Mouse (Mus musculus) ES-Bruce4 (cell line): ENCODE results near the gene Gm20662. TPM values are rescaled to one million over a fixed set of nuclear protein-coding genes. Genes with fewer than 3 reads are reported as not detected.

Source experiments
- H3K27ac ChIP-seq: 2 replicates; pipeline ENCODE4 v1.5.1; 2012; ENCODE audit warnings: low read length, inconsistent platforms; ENCODE audit not compliant: insufficient read depth
- H3K27me3 ChIP-seq: 2 replicates; pipeline ENCODE4 v1.6.1; 2012; ENCODE audit warnings: mild to moderate bottlenecking, low read length, inconsistent platforms; ENCODE audit not compliant: control insufficient read depth, poor library complexity, insufficient read depth, severe bottlenecking
- H3K36me3 ChIP-seq: 2 replicates; pipeline ENCODE4 v1.6.1; 2012; ENCODE audit warnings: inconsistent platforms, mild to moderate bottlenecking, low read length, moderate library complexity; ENCODE audit not compliant: control insufficient read depth, poor library complexity, insufficient read depth, severe bottlenecking
- H3K4me1 ChIP-seq: one replicate; pipeline ENCODE4 v1.8.1; 2011; ENCODE audit warnings: low read length; ENCODE audit not compliant: control insufficient read depth, insufficient read depth
- H3K4me3 ChIP-seq: 2 replicates; pipeline ENCODE4 v1.5.1; 2011; ENCODE audit warnings: low read depth, mild to moderate bottlenecking, low read length
- H3K9ac ChIP-seq: 2 replicates; pipeline ENCODE4 v1.6.1; 2012; ENCODE audit warnings: low read depth, mild to moderate bottlenecking, inconsistent platforms; ENCODE audit not compliant: poor library complexity, severe bottlenecking
- H3K9me3 ChIP-seq: replicated peaks from 2 replicates; pipeline ENCODE4 v1.6.1; 2012; ENCODE audit warnings: mild to moderate bottlenecking, low read length, inconsistent platforms; ENCODE audit not compliant: control insufficient read depth, poor library complexity, insufficient read depth, severe bottlenecking
- CTCF ChIP-seq: IDR thresholded peaks from one replicate; pipeline ENCODE4 v1.8.1; 2011; ENCODE audit warnings: low read depth, low read length
- EP300 ChIP-seq: IDR thresholded peaks from 2 replicates; pipeline ENCODE4 v1.6.1; 2011; ENCODE audit warnings: low read depth, low read length; ENCODE audit not compliant: insufficient read depth
- POLR2A ChIP-seq: IDR thresholded peaks from one replicate; pipeline ENCODE4 v1.8.1; 2011; ENCODE audit warnings: low read length; ENCODE audit not compliant: insufficient read depth
- polyA plus RNA-seq: library from polyadenylated mRNA; stranded (reverse); fragments of >200 nt; gene quantifications from 2 replicates; pipeline ENCODE4 v1.2.4, GENCODE M21; 2011; ENCODE audit warnings: low read depth; ENCODE audit not compliant: missing spikeins, insufficient read depth, insufficient read length

Gm20662 gene
- polyA plus RNA-seq, 1 experiment = not detected

GRCm38 (mm10) chr9:107971690-107972541, 24.2 kb upstream of the Gm20662 start:
- TF ChIP-seq POLR2A (no peak), CTCF (no peak), EP300 (no peak)
- Histone ChIP-seq H3K9me3 (no peaks in the 10 kb centered on the region), H3K4me3 (no peak overlapping the region), H3K27me3 (no peaks in the 10 kb centered on the region), H3K9ac (no peak overlapping the region), H3K4me1 (no peaks in the 10 kb centered on the region), H3K27ac (no peak overlapping the region), H3K36me3 (no peaks in the 10 kb centered on the region)

DNA sequence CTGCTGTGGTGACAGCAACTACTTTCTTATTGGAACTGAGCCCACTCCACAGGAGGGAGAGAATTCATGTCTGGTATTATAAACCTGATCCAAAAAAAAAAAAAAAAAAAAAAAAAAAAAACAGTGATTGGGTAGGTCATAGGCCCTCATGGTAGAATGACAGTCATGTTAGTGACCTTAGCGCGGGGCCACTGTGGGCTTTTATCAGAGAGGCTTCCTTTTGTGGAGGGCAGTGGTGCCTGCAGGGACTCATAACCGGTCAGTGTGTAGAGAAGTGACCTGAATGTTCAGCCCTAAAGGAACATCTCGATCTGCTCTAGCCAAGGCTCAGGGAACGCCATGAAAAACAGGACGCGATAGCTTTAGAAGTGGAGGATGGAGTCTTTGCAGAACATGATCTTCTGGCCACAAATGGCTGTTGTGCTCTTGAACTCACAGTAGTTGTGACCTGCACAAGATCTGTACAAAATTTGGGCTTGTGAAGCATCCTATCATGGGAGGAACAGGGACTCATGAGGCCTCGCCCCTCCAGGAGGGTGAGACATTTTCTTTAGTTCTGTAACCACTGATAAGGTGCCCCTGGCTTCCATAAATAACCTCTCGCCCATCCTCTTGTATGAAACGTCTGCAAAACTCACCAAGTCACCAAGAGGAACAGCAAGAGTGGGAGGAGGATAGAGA, 21.5 kb upstream of the Gm20662 start:
- TF ChIP-seq CTCF (no peak), EP300 (no peak), POLR2A (no peak)
- Histone ChIP-seq H3K4me1 (no peaks in the 10 kb centered on the region), H3K4me3 (no peak overlapping the region), H3K27me3 (no peaks in the 10 kb centered on the region), H3K9ac (no peak overlapping the region), H3K27ac (no peak overlapping the region), H3K36me3 (no peaks in the 10 kb centered on the region), H3K9me3 (no peaks in the 10 kb centered on the region)

DNA sequence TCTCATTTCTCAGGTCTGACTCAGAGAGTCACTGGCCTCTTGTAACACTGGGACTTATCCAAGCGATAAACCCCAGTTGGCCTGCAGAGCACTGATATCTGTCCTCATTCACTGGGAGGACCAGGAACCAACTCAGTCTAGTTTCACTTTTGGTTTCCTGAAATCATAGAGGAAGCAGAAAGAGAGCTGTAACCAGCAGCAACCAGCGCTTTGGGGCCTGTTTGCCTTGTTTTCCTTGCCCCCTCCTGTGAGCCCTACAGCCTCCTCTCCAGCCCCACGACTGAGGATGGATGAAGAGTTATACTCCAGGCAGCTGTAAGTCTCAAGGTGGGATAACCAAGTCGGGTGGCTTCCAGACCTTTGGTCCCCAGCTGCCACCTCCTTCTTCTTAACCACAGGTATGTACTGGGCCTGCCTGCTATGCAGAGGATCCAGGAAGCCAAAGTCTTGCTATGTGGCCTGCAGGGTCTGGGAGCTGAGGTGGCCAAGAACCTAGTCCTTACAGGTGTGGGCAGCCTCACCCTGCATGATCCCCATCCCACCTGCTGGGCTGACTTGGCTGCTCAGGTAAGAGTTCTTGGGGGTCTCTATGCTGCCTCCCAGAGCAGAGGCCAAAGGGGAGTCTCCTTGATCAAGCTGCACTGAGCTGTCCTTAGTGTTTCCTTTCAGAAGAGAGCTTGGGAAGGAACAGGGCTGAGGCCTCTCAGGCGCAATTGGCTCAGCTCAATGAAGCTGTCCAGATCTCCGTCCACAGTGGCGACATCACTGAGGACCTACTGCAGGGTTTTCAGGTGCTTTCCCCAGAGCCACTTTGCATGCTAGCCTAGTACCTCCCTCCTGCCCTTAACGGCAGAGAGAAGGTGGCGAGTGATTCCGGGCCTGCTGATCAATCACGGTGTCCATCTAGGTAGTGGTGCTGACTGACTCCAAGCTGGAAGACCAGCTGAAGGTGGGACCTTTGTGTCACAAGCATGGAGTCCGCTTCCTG, 20.5 kb upstream of the Gm20662 start, which contains the start of gene Uba7:
TSS of gene Uba7 (plus strand) at position 107 of the 988 bp plus-strand sequence.
- Histone ChIP-seq H3K36me3 (no peaks in the 10 kb centered on the region), H3K9ac (no peak within 1 kb of the TSS), H3K27me3 (no peaks in the 10 kb centered on the region), H3K27ac (no peak within 1 kb of the TSS), H3K4me3 (no peak within 1 kb of the TSS), H3K9me3 (no peaks in the 10 kb centered on the region), H3K4me1 (no peaks in the 10 kb centered on the region)
- TF ChIP-seq CTCF = no peak
- TF ChIP-seq POLR2A = no peak
- no peak for TF ChIP-seq EP300

GRCm38 (mm10) chr9:107978815-107979214, 17.3 kb upstream of the Gm20662 start:
- Histone ChIP-seq H3K4me3 (no peak overlapping the region), H3K9me3 (no peaks in the 10 kb centered on the region), H3K9ac (no peak overlapping the region), H3K4me1 (no peaks in the 10 kb centered on the region), H3K36me3 (no peaks in the 10 kb centered on the region), H3K27ac (no peak overlapping the region), H3K27me3 (no peaks in the 10 kb centered on the region)
- TF ChIP-seq POLR2A = no peak
- TF ChIP-seq EP300 = no peak
- no peak for TF ChIP-seq CTCF

GRCm38 (mm10) chr9:107981684-107982605, 14.2 kb upstream of the Gm20662 start:
- Histone ChIP-seq H3K9me3 (no peaks in the 10 kb centered on the region), H3K4me1 (no peaks in the 10 kb centered on the region), H3K36me3 (no peaks in the 10 kb centered on the region), H3K27me3 (no peaks in the 10 kb centered on the region), H3K9ac (no peak overlapping the region), H3K27ac (no peak overlapping the region), H3K4me3 (no peak overlapping the region)
- TF ChIP-seq CTCF = no peak
- no peak for TF ChIP-seq EP300
- TF ChIP-seq POLR2A = no peak
